Mouse (Mus musculus) regulatory T cell (primary cell): ENCODE measurements around the gene Ankrd34a.

Experiments
- in situ Hi-C: fragments of 300-600 bp; cut with MboI, MseI; formaldehyde crosslinking; loops from one replicate; pipeline ENCODE4 v1.15.1; 2025; ENCODE audit warnings: high pct_unique_total_duplicates

The Ankrd34a gene

DNA sequence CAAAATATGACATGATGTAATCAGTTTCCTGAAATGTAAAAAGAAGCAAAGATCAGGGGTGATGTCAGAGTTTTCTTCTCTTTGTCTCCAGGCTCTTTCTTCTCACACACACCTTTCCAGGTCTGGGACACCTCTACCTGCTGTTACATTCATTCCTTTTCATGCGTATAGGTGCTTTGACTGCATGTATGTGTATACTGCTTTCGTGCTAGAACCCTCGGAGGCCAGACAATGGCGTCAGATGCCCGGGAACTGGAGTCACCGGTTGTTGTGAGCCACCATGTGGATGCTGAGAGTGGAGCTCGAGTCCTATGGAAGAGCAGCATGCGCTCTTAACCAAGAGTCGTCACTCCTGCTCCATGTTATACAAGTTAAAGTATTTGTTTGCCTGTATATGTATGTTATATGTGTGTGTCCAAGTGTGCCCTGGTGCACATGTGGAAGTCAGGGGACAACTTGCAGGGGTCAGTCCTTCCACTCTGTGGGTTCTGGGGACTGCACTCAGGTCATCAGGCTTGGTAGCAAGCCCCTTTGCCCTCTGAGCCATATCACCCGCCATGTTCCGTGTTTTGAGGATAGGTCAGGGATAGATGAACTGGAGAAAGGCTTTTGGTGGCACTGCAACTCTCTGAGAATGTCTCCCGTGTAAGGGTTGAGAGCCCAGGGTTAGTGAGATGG lies 17.7 kb upstream of the Ankrd34a start:
- in situ Hi-C loops = no loop called here

DNA sequence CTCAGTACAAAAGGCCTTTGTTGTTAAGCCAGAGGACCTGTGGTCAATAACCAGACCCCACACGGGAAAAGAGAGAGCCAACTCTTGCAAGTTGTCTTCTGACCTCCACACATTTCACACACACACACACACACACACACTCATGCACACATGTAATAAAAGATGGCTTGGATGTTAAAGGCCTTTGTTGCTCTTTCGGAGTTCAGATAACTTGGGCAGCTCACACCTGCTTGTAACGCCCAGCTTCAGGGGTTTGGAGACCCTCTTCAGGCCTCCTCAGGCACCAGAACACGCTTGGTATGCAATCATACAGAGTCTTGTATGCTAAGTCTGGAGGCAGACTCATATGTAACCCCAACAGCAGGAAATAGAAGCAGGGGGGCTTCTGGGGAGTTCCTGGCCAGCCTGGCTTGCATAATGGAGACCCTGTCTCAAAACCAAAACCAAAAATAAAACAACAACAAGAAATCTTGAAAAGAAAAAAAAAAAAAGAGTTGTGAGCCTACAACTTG lies 17.1 kb upstream of the Ankrd34a start:
- in situ Hi-C loops = no loop called here

DNA sequence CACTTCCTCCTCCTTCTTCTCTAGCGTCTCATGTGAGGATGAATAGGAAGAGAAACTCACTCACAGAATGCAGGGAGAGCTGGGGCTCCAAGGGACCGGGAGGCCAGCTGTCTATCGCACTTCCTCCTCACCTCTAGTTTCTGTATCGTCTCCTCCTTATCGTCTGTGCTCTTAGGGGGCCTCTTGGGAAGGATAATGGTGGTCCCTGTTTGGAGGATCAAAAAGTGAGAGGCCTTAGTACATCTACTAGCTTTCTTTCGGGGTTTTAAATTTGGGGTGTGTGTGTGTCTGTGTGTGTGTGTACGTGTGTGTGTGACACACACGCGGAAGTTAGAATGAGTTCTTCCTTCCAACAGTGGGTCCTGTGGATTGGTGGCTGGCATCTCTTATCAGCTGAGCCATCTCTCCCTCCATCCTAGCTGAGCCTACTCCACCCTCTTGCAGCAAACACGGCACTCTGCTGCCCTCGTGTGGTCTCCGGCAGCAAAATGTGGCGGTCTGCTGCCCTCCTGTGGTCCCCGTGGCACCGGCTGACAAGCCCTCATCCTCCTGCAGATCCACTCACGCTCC lies 16.5 kb upstream of the Ankrd34a start:
- in situ Hi-C loops = loop anchor here (5.0 kb wide), 1 partner anchor 38 kb away; no protein-coding TSS in a partner anchor

DNA sequence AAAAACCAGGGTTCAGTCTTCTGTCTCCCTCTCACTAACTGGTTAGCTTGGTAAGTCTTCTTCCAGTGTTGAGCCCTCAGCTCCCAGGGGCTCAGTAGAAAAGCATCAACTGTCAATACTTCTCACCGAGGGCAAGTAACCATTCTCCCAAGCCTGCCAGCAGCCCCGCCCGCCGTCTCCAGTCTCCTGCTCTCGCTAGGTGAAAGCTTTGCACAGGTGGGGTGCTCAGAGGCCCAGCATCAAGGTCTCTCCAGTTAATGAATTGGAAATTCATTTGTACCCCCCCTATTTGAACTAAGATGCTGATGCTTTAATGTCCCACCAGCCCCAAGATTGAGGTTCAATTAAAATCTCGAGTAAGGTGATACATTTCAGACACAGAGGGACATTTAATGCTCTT lies 15.3 kb upstream of the Ankrd34a start:
- in situ Hi-C loops = loop anchor here (5.0 kb wide), 1 partner anchor 39 kb away; no protein-coding TSS in a partner anchor

DNA sequence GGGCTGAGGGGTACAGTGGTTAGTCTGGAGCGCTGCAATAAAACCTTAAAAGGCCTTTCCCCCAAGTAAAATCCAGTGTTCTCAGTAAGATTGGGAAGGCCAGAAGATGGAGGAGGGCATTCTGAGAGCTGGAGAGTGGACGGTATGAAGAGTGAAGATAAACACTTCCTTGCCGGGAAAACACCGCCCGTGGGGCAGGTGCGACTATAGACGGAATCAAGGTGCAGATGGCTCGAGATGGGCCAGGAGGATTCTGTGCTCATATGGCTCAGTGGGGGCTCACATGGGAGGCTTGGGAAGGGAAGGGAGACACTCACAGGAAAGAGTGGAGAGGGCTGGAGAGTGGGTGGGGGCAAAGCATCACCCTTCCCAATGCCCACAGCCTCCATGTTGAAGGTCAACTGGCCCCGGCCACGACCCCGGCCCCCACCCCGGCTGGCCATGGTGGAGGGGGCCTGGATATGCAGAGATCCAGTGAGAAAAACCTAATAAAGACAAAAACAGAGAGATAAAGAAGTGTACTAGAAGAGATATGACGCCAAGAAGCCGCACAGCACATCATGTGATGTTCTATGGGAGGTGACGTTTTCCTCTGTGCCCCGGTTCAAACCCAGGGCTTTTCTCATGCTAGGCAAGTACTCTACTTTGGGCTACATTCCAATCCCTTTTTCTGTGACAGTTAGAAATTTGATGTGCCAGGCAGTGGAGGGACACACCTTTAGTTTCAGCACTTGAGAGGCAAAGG lies 14.5 kb upstream of the Ankrd34a start:
- in situ Hi-C loops = loop anchor here (5.0 kb wide), 1 partner anchor 40 kb away; no protein-coding TSS in a partner anchor

DNA sequence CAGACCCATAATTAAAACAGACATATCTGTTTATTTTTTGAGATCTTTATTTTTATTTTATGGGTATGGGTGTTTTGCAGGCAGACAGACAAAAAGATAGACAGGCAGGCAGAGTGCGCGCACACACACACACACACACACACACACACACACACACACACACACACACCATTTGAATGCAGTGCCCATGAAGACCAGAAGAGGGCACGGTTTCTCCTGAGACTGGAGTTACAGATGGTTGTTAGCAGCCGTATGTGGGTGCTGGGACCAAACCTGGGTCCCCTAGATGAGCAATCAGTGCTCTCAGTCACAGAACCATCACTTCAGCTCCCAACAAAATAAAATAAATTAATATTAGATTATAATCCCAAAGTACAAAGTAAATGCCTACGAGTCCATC lies 13.1 kb upstream of the Ankrd34a start:
- in situ Hi-C loops = loop anchor here (5.0 kb wide), 1 partner anchor 41 kb away; no protein-coding TSS in a partner anchor

DNA sequence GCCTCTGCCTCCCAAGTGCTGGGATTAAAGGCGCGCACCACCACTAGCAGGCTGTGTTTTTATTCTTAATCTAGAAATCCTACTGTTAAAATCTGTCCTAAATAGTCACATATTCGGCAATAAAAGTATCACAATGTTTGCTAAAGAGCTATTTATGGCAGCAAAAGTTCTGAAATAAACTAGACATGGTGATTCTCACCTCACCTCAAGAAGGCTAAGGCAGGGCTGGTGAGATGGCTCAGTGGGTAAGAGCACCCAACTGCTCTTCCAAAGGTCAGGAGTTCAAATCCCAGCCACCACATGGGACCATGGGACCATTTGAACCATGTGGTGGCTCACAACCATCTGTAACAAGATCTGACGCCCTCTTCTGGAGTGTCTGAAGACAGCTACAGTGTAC lies 5.8 kb upstream of the Ankrd34a start:
- in situ Hi-C loops = no loop called here

DNA sequence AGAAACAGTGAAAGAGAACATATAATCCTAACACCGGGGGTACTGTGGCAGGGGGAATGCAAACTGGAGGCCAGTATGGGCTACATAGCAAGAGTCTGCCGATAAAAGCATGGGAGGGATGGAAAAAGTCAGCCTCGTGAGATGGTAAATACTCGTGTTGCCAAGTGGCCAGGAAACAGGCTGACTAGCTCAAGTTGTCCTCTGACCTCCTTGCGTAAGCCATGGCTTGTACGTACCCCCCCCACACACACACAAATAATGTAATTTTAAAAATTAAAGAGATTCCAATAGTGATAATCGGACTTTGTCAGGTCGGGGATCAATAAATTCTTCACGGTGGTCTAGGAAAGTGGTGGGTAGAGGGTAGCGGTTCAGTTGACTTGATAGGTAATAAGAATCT lies 3.1 kb upstream of the Ankrd34a start:
- in situ Hi-C loops = no loop called here

DNA sequence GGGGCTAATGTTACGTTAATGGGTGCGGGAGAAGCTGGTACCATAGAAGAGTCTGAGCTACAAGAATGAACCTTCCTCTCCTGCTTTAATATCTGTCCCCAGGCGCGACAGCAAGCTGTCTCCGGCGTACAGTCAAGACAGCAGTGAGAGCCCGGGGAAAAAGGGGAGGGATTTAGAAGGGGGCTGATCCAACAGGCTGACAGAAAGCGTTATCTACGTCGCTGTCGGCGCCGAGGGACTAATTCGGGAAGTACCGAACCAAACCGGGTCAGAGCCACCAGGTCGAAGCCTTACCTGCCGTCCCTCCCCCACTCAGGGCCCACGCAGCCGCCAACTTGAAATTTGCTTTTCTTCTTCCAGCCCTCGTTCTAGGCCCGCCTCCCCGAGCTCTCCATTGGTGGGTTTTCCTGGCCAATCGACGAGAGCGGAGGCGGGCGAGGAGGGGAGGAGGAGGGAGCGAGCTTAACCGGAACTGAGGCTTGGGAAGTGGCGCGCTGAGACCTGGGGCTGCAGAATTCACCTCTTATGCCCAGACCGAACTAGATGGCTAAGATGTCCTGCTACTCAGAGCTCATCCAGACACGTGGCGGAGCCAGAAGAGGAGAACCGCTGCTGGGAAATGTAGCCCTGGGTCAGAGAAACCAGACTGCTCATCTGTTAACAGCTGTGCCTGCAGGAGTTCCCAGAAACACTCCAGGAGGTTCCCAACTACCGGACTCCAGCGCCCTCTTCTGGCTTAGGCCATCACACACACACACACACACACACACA lies 2.5 kb upstream of the Ankrd34a start, which contains the start of gene Polr3gl:
Gene Polr3gl, minus strand, starts transcription at position 392 of the 771 bp plus-strand sequence.
- in situ Hi-C loops = no loop called here

DNA sequence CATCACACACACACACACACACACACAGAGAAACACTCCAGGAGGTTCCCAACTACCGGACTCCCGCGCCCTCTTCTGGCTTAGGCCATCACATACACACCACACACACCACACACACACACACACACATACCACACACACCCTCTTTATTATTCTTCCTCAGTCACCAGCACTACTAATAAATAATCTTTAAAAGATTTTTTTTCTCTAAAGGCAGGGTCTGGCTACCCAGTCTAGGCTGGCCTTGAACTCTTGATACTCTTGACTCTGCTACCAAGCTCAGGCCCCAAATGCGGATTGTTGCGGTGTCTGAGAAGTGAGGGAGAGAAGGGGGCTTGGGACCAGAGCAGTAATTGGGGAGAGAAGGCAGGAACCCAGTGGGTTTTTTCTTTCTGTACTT lies 1.6 kb upstream of the Ankrd34a start:
- in situ Hi-C loops = no loop called here

DNA sequence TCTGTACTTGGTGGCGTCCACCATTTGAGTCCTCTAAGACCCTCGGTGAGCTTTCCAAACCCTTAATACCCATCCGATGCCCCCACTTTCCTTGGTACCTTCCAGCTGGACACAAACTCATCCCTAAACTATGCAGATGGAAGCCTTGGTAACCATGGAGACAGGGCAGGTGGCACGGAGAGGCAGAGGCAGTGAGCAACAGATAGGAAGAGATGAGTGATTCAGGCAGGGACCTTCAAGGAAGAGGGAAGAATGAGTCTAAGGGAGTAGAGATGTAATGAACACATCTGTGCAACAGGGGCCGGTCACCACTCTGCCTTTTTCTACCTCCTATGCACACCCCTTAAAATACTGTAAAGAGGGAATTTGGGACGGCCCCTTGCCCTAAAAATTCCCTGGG lies 775 bp upstream of the Ankrd34a start:
- in situ Hi-C loops = no loop called here

DNA sequence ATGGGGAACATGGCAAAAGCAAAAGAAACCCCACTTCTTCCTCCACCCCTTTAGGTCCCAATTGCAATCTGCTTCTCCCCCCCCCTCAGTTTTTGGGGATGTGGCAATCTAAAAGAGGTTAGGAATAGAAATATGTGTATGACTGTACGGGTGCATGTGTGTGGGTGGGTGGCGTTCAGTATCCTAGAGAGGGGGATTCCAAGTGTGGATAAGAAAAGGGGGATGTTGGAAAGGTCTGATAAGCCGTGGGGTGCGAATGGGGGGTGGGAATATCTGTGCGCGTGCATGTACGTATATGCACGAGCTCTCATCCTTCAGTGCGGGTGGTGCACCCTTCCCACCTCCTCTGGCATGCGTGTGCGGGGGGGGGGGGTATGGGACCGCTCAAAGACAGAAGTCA lies 419 bp downstream of the Ankrd34a start:
- in situ Hi-C loops = no loop called here

DNA sequence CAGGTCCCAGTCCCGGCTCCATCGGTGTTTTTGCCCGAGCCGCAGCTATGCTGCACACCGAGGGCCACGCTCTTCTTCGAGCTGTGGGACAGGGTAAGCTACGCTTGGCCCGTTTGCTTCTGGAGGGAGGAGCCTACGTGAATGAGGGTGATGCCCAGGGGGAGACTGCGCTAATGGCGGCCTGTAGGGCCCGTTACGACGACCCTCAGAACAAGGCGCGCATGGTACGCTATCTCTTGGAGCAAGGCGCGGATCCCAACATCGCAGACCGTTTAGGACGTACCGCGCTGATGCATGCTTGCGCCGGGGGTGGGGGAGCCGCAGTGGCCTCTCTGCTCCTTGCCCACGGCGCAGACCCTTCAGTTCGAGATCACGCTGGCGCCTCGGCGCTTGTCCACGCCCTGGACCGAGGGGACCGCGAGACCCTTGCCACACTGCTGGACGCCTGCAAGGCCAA lies 1.0 kb downstream of the Ankrd34a start:
- in situ Hi-C loops = no loop called here

DNA sequence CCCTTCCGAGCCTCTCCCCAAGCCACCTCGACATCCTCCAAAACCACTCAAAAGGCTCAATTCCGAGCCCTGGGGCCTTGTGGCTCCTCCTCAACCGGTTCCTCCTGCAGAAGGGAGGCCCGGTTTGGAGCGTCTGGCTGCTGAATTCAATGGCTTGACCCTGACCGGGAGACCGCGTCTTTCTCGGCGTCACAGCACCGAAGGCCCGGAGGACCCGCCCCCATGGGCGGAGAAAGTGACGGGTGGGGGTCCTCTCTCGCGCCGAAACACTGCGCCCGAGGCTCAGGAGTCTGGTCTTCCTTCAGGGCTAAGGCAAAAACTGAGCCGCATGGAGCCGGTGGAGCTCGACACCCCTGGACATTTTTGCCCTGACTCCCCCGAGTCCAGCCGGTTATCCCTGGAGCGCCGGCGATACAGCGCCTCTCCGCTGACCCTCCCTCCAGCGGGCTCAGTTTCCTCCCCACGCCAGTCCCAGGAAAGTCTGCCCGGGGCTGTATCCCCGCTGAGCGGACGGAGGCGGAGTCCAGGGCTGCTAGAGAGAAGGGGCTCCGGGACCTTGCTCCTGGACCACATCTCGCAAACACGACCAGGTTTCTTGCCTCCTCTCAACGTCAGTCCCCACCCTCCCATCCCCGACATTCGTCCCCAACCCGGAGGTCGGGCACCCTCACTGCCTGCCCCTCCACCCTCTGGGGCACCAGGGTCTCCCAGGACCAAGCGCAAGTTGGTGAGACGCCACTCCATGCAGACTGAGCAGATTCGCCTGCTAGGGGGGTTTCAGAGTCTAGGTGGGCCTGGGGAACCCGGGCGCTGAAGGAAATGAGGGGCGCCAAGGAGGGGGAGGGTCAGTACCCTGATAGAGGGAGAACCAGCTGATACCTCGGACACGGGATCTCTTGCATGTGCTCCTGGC lies 2.0 kb downstream of the Ankrd34a start:
- in situ Hi-C loops = no loop called here

DNA sequence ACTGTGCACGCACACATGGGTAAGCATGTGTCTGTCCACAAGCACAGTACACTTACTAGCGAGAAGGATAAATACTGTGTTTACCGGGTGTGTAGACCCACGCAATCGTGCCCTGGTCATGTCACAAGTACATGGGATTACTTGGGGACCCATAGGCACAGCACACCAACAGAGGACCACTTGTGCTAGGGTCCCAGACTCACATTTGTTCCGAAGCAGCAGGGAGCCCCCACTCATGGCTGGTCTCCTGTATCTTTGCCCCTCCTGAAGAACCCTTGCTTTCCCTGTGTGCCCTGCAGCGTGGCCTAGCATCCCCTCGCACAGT lies 2.6 kb downstream of the Ankrd34a start:
- in situ Hi-C loops = no loop called here

DNA sequence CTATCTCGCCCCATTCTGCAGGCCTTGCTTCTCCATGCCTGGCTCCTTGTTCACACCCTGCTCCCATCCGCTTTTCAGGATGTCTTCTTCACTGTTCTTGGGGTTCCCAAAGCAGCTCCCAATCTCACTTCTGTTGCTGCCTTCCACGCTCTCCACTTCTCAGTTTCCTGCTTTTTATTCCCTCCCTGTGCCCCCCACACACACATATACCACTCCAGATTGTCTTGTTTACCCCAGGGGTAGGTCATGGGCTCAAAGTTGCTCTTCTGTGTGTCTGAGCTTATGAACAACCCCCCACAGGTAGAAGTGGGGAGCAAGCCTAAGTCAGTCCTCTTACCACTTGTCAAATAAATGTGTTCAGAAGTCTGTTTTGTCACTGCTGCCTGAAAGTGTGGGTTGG lies 3.0 kb downstream of the Ankrd34a start:
- in situ Hi-C loops = no loop called here

DNA sequence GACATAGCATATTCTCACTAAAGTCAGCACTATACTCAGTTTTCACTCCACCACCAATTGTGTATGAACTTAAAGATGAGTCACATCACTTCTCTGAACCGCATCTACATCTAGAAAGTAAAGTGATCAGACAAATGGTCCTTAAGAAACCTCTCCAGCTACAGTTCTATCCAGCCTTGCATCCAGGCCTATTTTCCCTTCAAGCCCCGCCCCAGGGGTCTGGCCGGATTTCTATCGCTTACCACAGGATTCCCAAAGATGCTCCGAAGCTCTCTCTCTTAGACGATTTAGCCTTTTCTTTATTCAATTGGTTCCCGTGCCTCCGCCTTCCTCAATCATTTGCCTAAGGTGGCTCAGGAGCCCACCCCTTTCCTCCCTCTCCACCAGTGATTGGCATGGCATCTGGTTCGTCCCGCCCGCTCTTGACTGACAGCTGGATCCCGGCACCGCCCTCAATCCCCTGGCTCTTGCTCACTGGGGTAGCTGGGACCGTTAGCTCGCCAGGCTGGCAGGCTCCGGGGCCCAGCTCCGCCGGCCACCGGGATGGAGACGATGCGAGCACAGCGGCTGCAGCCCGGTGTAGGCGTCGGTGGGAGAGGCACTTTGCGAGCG lies 4.3 kb downstream of the Ankrd34a start, which contains the start of gene Lix1l:
Gene Lix1l, plus strand, starts transcription at position 511 of the 612 bp plus-strand sequence.
- in situ Hi-C loops = loop anchor here (10.0 kb wide), 1 partner anchor 606 kb away; the partner anchor contains the start of gene Plekho1

DNA sequence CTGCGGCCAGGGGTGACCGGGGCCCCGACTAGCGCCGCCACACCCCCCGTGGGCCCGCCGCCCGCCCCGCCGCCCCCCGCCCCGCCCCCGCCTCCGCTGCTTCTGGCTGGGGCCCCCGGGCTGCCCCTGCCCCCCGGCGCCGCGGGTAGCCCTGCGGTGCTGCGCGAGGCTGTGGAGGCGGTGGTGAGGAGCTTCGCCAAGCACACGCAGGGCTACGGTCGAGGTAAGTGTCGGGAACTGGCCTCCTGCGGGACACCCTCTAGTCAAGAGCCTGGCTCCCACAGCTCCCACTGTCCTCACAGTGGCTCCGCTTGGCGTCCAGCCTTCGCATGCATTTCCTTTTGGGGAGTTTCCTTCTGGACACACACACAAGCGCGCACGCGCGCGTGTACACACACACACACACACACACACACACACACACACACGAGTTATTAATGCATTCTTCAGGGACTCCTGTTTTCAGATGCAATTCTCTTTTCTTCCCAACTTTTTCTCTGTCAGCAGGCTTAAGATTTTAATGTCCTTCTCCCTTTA lies 4.9 kb downstream of the Ankrd34a start:
- in situ Hi-C loops = loop anchor here (10.0 kb wide), 1 partner anchor 607 kb away; the partner anchor contains the start of gene Plekho1

DNA sequence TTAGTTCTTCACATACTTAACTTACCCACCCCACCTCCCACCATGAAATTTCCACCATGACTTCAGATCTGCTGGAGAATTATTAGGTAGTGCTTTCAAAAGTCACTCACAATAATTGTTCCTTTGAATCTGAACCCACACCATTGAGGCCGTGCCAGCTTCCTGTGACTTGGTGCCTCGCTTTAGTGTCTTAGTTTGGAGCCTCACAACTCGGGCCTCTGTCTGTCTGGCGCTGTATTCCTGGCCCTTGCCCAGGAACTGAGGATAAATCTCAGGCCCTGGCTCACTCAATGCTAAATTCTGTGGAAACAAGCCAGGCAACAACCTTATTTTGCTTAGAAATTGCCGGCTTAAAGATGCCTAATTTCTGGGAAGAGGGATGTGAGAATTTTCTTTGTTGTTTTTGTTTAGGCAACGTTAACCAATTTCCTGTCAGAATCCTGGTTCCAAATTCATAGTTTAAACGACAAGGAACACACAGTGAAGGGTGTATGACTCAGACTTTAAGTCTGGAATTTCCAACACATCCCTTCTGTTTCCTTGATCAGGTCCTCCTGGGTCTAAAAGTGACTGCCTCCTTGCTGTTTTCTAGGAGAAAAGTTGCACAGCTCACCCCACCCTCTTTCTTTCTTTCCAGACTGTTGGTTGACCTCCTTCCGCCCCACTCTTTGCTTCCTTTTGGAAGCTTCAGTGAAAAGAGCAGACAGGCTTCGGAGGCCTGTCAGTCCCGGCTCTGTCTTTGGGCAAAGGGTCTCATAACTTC lies 5.7 kb downstream of the Ankrd34a start:
- in situ Hi-C loops = loop anchor here (10.0 kb wide), 1 partner anchor 607 kb away; the partner anchor contains the start of gene Plekho1
